Mouse (Mus musculus): ENCODE measurements at regions not wholly inside any gene's neighbourhood (a gene's known extent, or its start where the extent isn't known, plus 50 kb on each side); places are given as distances from the start of the nearest gene placed in this dataset.

DNA sequence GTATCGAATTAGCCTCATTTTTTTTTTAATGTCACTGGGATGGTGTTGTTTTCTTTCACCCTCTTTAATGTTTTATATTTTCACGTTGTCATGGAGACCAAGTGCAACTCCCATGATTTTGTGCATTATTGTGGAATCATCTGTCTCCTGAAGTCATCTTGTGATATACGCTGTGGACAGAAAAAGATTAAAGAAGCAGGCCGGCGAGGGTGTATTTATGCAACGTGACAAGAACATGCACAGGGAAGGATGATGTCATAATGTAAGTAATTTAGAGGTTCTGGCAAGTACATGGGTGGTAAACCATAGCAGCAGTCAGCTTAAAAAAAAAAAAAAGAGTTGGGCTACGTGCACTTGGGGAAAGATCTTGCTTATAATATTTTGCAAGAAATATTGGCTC, 674.7 kb upstream of the Sox9 start:
- TF ChIP-seq CTCF (IDR thresholded peaks at IDR 0.05; ENCODE audit: low read depth) (no peak), EP300 (IDR thresholded peaks at IDR 0.05; ENCODE audit: low read depth) (no peak)
